Mouse (Mus musculus) embryo, embryonic 11.5 days (tissue): ENCODE data around the gene Pheta2.
"Not testable (repeated sequence)": the region's sequence is repeated elsewhere in the genome, so short reads cannot be mapped to it uniquely, and the experiment has no call there.

ENCODE experiments used
- DNase-seq: peaks from one replicate; pipeline ENCODE4 v3.0.0-alpha.2; 2012; ENCODE audit warnings: low read depth, low spot score

Gene Pheta2

GRCm38 (mm10) chr15:82368851-82369250, 30.1 kb downstream of the Pheta2 start:
- DNase-seq = no peak

GRCm38 (mm10) chr15:82372446-82372845, 33.7 kb downstream of the Pheta2 start:
- no peak for DNase-seq

GRCm38 (mm10) chr15:82372991-82373390, 34.2 kb downstream of the Pheta2 start:
- DNase-seq = no peak

- no peak for DNase-seq
Observed at GRCm38 (mm10) chr15:82374437-82374836, 35.7 kb downstream of the Pheta2 start.

DNA sequence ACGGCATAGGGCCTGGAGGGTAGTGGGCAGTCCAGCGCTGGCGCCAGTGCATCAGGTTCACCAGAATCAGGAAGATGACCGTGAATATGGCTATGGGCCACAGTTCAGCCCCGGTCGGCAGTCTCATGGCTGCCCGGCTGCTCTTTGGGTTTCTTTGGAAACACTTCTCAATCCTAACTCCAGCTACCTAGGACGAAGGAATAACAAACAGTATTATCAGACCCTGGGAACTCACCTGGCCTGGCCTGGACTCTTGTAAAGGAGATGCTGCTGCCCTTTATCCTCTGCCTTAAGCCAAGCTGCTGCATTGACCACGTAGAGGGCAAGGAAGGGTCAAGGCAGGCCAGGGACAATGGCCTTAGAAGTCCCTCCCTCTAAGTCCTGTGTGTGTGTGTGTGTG, 37.1 kb downstream of the Pheta2 start:
- DNase-seq = no peak

DNA sequence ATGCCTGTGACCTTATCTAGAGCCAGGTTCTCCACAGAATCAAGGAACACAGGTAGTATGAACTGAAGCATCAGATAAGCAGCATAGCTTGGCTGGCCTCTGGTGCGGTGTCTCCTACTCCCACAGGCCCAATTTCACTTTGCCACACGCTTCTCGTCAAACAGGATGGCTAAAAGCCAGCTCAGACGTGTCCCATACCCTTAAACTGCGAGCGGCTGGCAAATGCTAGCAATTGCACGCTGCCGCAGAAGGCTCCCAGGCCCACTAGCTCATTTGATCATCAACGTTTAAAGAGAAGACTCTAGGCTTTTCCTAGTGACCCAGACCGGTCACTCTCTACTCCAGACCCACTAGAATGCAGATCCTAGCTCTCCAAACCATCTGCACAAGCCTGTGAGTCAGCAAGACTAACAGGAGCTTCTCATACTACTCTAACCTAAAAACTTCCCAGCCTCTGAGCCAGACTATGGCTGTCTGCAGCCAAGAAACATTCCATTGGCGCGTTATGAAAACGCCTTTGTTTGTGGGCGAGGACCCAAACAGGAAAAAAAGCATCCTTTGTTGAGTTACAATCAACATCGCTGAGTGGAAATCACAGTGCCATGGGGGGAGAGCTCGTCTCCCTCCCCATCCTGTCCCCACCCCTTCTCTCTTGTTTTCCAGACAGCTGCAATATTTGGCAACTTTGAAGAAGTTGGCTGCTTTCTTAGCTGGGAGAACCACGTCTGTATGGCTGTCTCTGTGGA, 37.8 kb downstream of the Pheta2 start:
- DNase-seq = no peak

DNA sequence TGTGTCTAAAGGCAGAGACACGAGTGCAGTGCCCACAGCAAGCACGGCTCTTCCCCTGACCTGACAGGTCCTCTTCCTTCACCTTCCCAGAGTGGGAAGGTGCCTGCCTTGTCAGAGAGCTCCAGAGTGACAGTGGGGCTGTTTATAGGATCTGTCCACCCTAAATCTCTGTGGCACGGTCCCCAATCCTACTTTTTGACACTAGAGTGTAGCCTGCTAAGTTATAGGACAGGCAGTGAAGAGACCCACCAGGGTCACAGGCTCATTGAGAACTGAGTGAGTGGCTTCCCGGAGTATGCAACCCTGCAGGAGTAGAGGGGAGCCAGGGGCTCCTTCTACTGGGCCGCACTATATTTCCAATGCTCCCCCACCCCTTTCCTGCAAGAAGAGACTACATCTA, 39.0 kb downstream of the Pheta2 start:
- DNase-seq = no peak

- DNase-seq = no peak
Observed at GRCm38 (mm10) chr15:82378261-82379180, 39.8 kb downstream of the Pheta2 start.

DNA sequence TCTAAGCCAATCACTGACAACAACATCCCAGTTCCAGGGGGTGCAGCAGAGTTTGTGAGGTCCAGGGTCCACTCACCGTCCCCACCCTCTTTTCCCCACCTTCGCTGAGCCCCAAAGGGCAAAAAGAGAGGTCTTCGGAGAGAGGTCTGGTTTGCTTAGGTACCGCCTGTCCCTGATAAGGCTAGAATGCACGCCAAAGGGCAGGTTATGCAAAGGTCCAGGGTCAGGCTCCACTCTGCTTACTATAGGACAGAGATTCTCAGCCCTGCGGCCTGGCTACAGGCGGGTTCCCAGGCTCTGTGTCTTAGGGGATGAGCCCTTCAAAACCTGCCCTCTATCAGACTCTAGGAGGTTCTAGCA, 40.7 kb downstream of the Pheta2 start:
- no peak for DNase-seq

DNA sequence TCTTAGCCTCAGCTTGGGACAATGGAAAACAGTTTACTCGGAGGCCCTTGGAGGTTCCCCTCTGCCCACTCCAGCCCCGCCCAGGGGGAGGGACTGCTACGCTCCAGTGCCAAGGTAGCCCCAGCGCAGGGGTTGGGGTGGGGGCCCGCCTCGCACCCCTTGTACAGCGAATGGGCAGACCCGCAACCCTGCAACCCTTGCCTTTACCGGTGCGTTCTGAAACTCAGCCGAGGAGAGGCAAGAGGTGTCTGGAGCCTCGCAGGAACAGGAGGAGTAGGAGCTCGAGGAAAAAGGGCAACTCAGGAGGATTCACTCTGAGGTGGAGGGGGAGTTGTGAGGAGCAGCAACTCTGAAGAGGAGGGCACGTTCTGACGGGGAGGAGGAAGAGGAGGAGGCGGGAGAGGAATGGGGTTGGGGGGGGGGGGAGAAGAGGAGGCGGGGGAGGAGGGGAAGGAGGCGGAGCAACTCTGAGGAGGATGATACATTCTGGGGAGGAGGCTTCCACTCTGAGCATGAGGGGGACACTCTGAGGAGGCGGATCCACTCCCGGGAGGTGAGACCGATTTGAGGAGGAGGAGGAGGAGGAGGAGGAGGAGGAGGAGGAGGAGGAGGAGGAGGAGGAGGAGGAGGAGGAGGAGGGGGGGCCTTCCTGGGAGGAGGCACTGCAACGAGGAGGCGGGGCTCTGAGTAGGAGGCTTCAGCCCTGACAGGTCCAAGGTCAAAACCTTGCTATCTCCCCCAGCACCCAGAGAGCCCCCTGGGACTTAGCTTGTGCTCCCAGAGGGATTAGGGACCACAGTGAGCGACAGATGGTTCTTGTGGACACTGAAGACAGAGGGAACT, 41.4 kb downstream of the Pheta2 start, which contains the start of gene Cyp2d22:
Gene Cyp2d22, minus strand, starts transcription at position 390 of the 843 bp plus-strand sequence.
- no peak for DNase-seq

DNA sequence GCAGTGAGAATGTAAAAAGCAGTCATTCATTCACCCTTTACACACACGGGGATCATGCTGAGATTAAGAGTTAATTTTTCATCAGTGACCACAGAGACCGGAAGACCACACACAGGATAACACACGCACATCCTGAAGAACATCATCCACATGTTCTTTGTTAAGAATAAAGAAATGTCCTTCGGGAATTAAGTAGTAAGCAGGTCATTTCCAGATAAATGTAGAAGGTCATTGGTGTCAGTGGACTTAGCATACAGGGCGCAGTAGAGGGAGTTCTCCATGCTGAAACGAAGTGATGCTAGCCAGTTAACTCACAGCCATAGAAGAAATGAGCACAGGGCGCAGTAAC, 41.9 kb downstream of the Pheta2 start:
- DNase-seq = no peak

DNA sequence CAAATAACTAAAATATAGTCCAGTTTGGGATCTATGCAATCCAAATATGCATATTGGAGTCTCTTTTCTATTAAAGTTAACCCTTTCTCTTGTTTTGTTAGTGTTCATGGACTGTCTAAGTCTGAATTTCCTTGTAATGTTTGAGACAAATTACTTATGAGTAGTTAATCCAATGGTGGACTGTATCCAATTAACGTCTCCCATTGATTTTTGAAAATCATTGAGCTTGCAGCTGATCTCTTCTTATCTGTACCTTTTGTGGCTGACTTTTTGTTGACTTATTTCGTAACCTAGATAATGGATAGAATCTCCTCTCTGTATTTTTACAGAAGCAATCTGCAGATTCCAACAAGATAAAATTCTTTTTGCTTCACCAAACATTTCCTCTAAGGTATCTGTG, 43.7 kb downstream of the Pheta2 start:
- DNase-seq = no peak

- no peak for DNase-seq
Observed at GRCm38 (mm10) chr15:82385729-82386128, 47.0 kb downstream of the Pheta2 start.

DNA sequence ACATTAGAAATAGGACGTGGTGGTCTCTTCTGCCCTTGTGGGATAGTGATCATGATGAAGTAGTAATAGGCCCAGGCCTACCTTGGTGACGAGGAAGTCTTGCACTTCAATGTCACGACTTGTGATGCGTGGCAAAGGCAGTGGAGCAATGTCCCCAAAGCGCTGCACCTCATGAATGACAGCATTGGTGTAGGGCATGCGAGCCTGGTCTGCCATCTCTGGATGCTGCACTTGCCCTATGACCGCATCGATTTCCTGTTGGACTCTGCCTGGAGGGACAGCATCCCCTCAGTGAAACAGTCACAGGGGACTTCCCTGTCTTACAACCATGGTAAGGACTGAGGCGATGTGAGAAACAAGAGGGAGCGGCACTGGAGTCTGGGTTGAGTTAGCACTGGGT, 51.2 kb downstream of the Pheta2 start:
- DNase-seq = not testable (repeated sequence)

GRCm38 (mm10) chr15:82393922-82394321, 55.2 kb downstream of the Pheta2 start, which contains the start of gene Cyp2d11:
Cyp2d11 (minus strand) TSS chr15:82394022.
- DNase-seq = not testable (repeated sequence)
